ENCODE assay signal across 12 mouse cellular contexts in the genomic region with DNA sequence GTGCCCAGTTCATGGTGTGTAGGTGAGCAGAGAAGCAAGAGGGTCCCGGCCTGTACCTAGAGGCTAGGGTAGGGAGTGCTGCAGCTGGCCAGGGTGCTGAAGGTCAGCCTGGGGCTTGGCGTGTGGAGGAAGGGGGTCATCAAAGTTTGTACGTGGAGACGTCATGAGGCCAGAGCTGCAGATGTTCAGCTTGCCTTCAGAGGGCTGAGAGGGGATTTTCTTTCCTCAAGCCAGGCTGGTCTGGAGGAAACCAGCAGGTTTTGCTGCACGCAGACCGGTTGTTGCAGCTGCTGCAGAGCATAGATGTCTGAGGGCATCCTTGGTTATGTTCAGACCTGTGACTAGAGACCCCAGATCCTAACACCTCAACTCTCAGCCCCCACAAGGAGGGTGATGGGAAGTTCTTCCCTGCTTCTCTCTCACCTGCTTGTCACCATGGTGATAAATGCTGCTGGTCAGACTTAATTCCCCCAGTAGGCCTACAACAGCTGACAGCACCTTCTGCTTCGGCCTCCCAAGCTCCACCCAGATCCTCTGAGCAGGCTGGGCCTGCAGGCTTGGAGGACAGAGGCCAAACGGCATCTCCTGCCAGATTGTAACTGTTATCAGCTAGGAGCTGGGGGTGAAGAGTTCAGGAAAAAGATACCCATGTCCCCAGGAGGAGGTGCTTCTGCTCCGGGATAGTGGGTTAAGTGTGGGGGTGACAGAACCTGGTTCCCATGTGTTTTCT. TPM values are rescaled to one million over a fixed set of nuclear protein-coding genes. Genes with fewer than 3 reads are reported as not detected.
DNase-seq lines count a peak whose midpoint lies in the region; ATAC-seq and TF ChIP-seq lines count a peak whose summit lies in the region.
"Had no signal": no experiment of that assay in that cellular context is flagged by ENCODE, and none has a peak within 500 bp of the region (broad histone marks: within the 10 kb centered on the region; RNA-seq: fewer than 3 reads in every experiment).

No protein-coding gene starts in this region.

- H3K4me1 ChIP-seq in liver, adult 2 months (ENCODE audit: control insufficient read depth, insufficient read depth, low read length): no peaks in the 10 kb centered on the region
- peaks cover 7% of the 10 kb centered on the region; the same call in 1 of the 2 replicates for H3K4me1 ChIP-seq in bone marrow, adult 2 months (ENCODE audit: control insufficient read depth, insufficient read depth, low read length)

- no peaks in the 10 kb centered on the region for H3K27me3 ChIP-seq in liver, adult 2 months (ENCODE audit: control insufficient read depth, insufficient read depth, low read length)
- H3K27me3 ChIP-seq: forebrain, embryonic 13.5 days; midbrain, embryonic 15.5 days had no signal

- 53% methylated on average over 9 of the region's 9 CpGs for WGBS in liver, adult 2 months
- 28% methylated on average over 9 of the region's 9 CpGs for WGBS in bone marrow, adult 2 months

- ATAC-seq in megakaryocyte progenitor cell, adult 5-6 weeks (replicated peaks; ENCODE audit: poor library complexity): peak; percentile 47; the same call in 1 of the 2 replicates
- ATAC-seq: forebrain, embryonic 13.5 days; midbrain, embryonic 15.5 days had no signal

- H3K27ac ChIP-seq in liver, adult 2 months (replicated peaks; ENCODE audit: insufficient read depth, low read depth, low read length): peak overlapping the region; percentile 51; the same call in 1 of the 2 replicates
- H3K27ac ChIP-seq in bone marrow, adult 2 months (ENCODE audit: control insufficient read depth, insufficient read depth, low read depth, low read length, poor library complexity): peak overlapping the region; percentile 88
- H3K27ac ChIP-seq: forebrain, embryonic 13.5 days; midbrain, embryonic 15.5 days had no signal

- no peak overlapping the region for H3K4me3 ChIP-seq in liver, adult 2 months (ENCODE audit: insufficient read depth, low read depth, low read length)
- H3K4me3 ChIP-seq in bone marrow, adult 2 months (replicated peaks; ENCODE audit: control insufficient read depth, low read depth, low read length): no peak overlapping the region
- H3K4me3 ChIP-seq: forebrain, embryonic 13.5 days; midbrain, embryonic 15.5 days had no signal

- H3K36me3 ChIP-seq in liver, adult 2 months (ENCODE audit: control insufficient read depth, insufficient read depth, low read length): no peaks in the 10 kb centered on the region
- H3K36me3 ChIP-seq: midbrain, embryonic 15.5 days had no signal

- no peak for TF ChIP-seq POLR2A in liver, adult 2 months (IDR thresholded peaks at IDR 0.05; ENCODE audit: extremely low read depth, insufficient read depth, low read length)
- no peak for TF ChIP-seq POLR2A in bone marrow, adult 2 months (IDR thresholded peaks at IDR 0.05; ENCODE audit: borderline replicate concordance, control insufficient read depth, low read depth, low read length)

- H3K79me2 ChIP-seq in liver, adult 2 months (ENCODE audit: control insufficient read depth, insufficient read depth, low read length): no peaks in the 10 kb centered on the region

- no peak for DNase-seq in liver, adult 2 months (ENCODE audit: extremely low read depth, low read depth, low spot score)
- no peak for DNase-seq in liver
- peak; percentile 55 to 66 for DNase-seq in cerebellum, postnatal 14 days
- no peak for DNase-seq in layer of hippocampus, adult 18-20 months (ENCODE audit: low spot score in 2 of 2)
- no peak for DNase-seq in gastrocnemius, postnatal 10 days
- DNase-seq in layer of hippocampus, adult 9-11 months: no peak
- DNase-seq: kidney, postnatal 14 days; lung, embryonic 14.5 days had no signal

- no peak overlapping the region for H3K9ac ChIP-seq in liver, adult 2 months (ENCODE audit: low read depth, low read length)
- H3K9ac ChIP-seq: forebrain, embryonic 13.5 days; lung, embryonic 14.5 days; midbrain, embryonic 15.5 days had no signal

- no peak for TF ChIP-seq CTCF in liver, adult 2 months (IDR thresholded peaks at IDR 0.05; ENCODE audit: low read depth, low read length)
- TF ChIP-seq CTCF in bone marrow, adult 2 months (IDR thresholded peaks at IDR 0.05; ENCODE audit: control insufficient read depth, insufficient read depth, low read length): no peak

RNA-seq across cellular contexts. Expression of gene Coro2a, which starts 27.8 kb away (rescaled TPM):
- total RNA-seq in liver, adult 2 months (2014; rRNA removed): 0.83 and 1.5 TPM in 2 replicates
- 0.76 and 1.0 TPM in 2 replicates for polyA plus RNA-seq in liver, adult 2 months (2012; rRNA removed)
- polyA plus RNA-seq in bone marrow, adult 2 months (2011; ENCODE audit: insufficient read depth, insufficient read length, low replicate concordance, missing spikeins): 6.0 and 8.1 TPM in 2 replicates
- 42.3 and 51.4 TPM in 2 replicates for total RNA-seq in megakaryocyte progenitor cell, adult 5-6 weeks (2015)
- total RNA-seq in megakaryocyte progenitor cell, adult 5-6 weeks (2017): 24.4 and 25.7 TPM in 2 replicates
- total RNA-seq in layer of hippocampus, adult 18-20 months (2021): 10 to 100 TPM; 14.9 to 16.3 TPM
- under 1 TPM; 0.40 to 0.52 TPM for total RNA-seq in gastrocnemius, postnatal 10 days (2021)

RNA-seq across cellular contexts. Expression of gene Trim14, which starts 38.2 kb away (rescaled TPM):
- total RNA-seq in liver, adult 2 months (2014; rRNA removed): 21.3 and 26.5 TPM in 2 replicates
- 24.9 and 28.6 TPM in 2 replicates for polyA plus RNA-seq in liver, adult 2 months (2012; rRNA removed)
- 4.7 and 4.8 TPM in 2 replicates for polyA plus RNA-seq in bone marrow, adult 2 months (2011; ENCODE audit: insufficient read depth, insufficient read length, low replicate concordance, missing spikeins)
- total RNA-seq in megakaryocyte progenitor cell, adult 5-6 weeks (2015): 11.5 and 11.7 TPM in 2 replicates
- 16.5 and 25.2 TPM in 2 replicates for total RNA-seq in megakaryocyte progenitor cell, adult 5-6 weeks (2017)
- 1 to 10 TPM in 1 of 2 experiments, under 1 TPM in 1; 0.67 to 1.4 TPM for total RNA-seq in layer of hippocampus, adult 18-20 months (2021)
- under 1 TPM; 0.63 to 0.93 TPM for total RNA-seq in gastrocnemius, postnatal 10 days (2021)

Comparison
In these comparisons a context has a peak if more than half of its experiments do, and no peak if none do; other contexts are left out.
1. DNase-seq: peak in cerebellum, postnatal 14 days (2 of 2); none in liver, adult 2 months (single experiment), liver (single experiment), layer of hippocampus, adult 18-20 months (0 of 2), gastrocnemius, postnatal 10 days (single experiment) and layer of hippocampus, adult 9-11 months (single experiment).